Mouse (Mus musculus) embryonic facial prominence, embryonic 12.5 days (tissue): ENCODE measurements around the gene Majin. TPM values are rescaled to one million over a fixed set of nuclear protein-coding genes. Genes with fewer than 3 reads are reported as not detected.

Source experiments
- ATAC-seq: fragments of 200-750 bp; cut with Nextera tagmentation; 2 replicates; pipeline ENCODE4 v1.8.0; 2017; ENCODE audit not compliant: insufficient number of reproducible peaks, insufficient read depth, low FRiP score, low TSS enrichment
- H3K27ac ChIP-seq: fragments of 300-500 bp; sonication (generic); 2 replicates; pipeline ENCODE4 v1.5.1; 2016; ENCODE audit warnings: mild to moderate bottlenecking
- H3K27me3 ChIP-seq: fragments of 300-500 bp; sonication (generic); 2 replicates; pipeline ENCODE4 v1.6.1; 2016; ENCODE audit warnings: mild to moderate bottlenecking, moderate library complexity
- H3K36me3 ChIP-seq: fragments of 300-500 bp; sonication (generic); 2 replicates; pipeline ENCODE4 v1.6.1; 2016; ENCODE audit warnings: mild to moderate bottlenecking
- H3K4me1 ChIP-seq: fragments of 300-500 bp; sonication (generic); 2 replicates; pipeline ENCODE4 v1.6.1; 2016
- H3K4me2 ChIP-seq: fragments of 300-500 bp; sonication (generic); replicated peaks from 2 replicates; pipeline ENCODE4 v1.6.1; 2016; ENCODE audit warnings: mild to moderate bottlenecking, moderate library complexity
- H3K4me3 ChIP-seq: fragments of 300-500 bp; sonication (generic); 2 replicates; pipeline ENCODE4 v1.5.1; 2016; ENCODE audit warnings: mild to moderate bottlenecking
- H3K9ac ChIP-seq: fragments of 300-500 bp; sonication (generic); 2 replicates; pipeline ENCODE4 v1.6.1; 2016; ENCODE audit warnings: mild to moderate bottlenecking, moderate library complexity
- H3K9me3 ChIP-seq: fragments of 300-500 bp; sonication (generic); 2 replicates; pipeline ENCODE4 v1.6.1; 2016; ENCODE audit warnings: mild to moderate bottlenecking, moderate library complexity
- WGBS: fragments of 180-500 bp; shearing (Covaris S2); methylation state at CpG from one replicate; pipeline ENCODE4 v1.1.7; 2016; 5-methylcytosine and 5-hydroxymethylcytosine counted together
- polyA plus RNA-seq: library from polyadenylated mRNA; unstranded; fragments of >200 nt; fragmentation: Nextera tagmentation; extraction: Ambion mirVana; gene quantifications from 2 replicates; pipeline ENCODE4 v1.2.1, GENCODE M21; 2016

The Majin gene
- polyA plus RNA-seq, result not detected in 2 replicates

DNA sequence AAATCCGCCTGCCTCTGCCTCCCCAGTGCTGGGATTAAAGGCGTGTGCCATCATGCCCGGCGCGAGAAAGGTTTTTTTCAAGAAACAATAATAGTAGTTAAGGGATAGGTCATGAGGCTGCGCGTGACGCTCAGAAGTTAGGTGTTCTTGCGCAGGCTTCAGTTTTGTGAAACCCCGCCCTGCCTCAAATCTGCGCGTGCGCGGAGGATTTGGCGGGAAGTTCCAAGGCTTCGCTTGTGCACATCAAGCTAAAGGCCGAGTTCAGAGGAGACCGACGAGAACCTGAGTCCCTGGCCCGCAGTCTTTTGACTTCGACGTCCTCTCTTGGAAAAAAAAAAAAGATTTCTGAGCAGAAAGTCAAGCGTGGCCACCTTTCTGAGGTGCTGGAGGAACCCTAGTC lies at the start of gene Majin:
Majin (plus strand) TSS at position 258 of the 400 bp plus-strand sequence.
- ATAC-seq, result no peak

DNA sequence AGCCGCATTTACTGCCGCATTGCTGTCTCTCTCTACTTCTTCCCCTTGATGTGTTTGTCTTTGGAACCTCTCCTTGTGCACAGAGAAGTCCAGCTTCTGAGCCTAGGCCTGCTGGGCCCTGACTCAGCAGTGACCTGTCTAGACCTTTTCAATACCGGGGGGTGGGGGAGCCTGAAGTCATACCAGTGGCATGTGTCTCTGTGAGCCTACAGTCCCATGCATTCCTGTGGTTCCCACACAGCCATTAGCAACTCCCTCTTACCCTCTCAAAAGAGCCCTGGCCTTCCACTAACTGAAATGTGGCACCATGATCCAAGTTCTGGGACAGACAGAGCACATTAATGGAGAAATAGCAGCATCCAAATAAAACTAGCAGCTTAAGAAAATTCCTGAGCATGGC lies 47.8 kb upstream of the Majin start:
- no peak overlapping the region for H3K9ac ChIP-seq
- ATAC-seq, result no peak

More for the DNA sequence above, at the start of gene Majin:
- no peaks in the 10 kb centered on the region for H3K4me1 ChIP-seq
- no peak within 1 kb of the TSS for H3K9ac ChIP-seq
- H3K27me3 ChIP-seq, result no peaks in the 10 kb centered on the region
- no peak within 1 kb of the TSS for H3K27ac ChIP-seq
- no peak within 1 kb of the TSS for H3K4me2 ChIP-seq
- no peak within 1 kb of the TSS for H3K4me3 ChIP-seq
- WGBS, result 86% methylated on average over 23 of the region's 23 CpGs
- no peaks in the 10 kb centered on the region for H3K36me3 ChIP-seq
- no peaks in the 10 kb centered on the region for H3K9me3 ChIP-seq

DNA sequence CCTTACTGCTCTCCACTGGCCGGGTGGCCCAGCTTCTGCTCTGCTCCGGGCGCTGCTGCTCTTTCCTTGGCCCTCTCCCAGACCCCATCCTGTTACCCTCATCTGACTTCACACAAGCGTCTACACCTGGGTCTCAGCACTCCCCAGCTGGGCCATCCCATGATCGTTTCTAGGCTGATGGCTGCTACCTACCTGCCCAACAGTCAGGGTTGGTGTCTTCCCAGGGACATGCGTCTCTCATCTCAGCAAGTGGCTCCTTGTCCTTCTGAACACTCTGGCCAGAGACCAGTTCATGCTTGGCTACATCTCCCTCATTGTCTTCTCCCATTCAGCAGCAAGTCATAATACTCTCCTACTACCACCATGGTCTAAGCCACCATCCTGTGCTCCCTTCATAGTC lies 44.5 kb upstream of the Majin start:
- WGBS, result 95% methylated on average over 6 of the region's 6 CpGs
- peak overlapping the region; percentile 59 for H3K4me3 ChIP-seq
- ATAC-seq, result no peak

More for the DNA sequence above, 47.8 kb upstream of the Majin start:
- Histone ChIP-seq H3K27ac (no peak overlapping the region), H3K4me3 (no peak overlapping the region), H3K27me3 (no peaks in the 10 kb centered on the region), H3K4me1 (peaks cover 6% of the 10 kb centered on the region; the same call in 1 of the 2 replicates), H3K36me3 (peaks cover 40% of the 10 kb centered on the region), H3K4me2 (no peak overlapping the region), H3K9me3 (no peaks in the 10 kb centered on the region)
- 84% methylated on average over 3 of the region's 3 CpGs for WGBS

DNA sequence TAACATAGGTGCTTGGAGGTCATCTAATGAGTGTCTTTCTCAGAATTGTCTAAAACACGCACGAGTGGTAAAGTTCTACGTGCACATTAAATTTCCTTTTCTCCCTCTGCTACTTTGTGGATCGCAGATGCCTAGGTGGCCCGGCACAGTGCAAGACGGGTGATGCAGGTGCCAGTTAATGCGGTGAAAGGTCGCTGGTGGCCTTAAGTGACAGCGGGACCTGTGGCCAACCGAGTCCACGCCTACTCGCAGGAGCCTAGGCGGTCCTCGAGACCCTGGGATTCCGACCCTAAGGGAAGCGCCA lies 43.9 kb upstream of the Majin start:
- no peaks in the 10 kb centered on the region for H3K9me3 ChIP-seq
- no peaks in the 10 kb centered on the region for H3K27me3 ChIP-seq
- H3K9ac ChIP-seq, result peak overlapping the region; percentile 85
- 7% methylated on average over 16 of the region's 16 CpGs for WGBS
- peak overlapping the region; percentile 67 for H3K4me2 ChIP-seq
- peak; percentile 54; the same call in 1 of the 2 replicates for ATAC-seq
- peak overlapping the region; percentile 97 for H3K27ac ChIP-seq
- peaks cover 6% of the 10 kb centered on the region; the same call in 1 of the 2 replicates for H3K4me1 ChIP-seq
- peak overlapping the region; percentile 59 for H3K4me3 ChIP-seq
- peaks cover 27% of the 10 kb centered on the region for H3K36me3 ChIP-seq

More for the DNA sequence above, 44.5 kb upstream of the Majin start:
- Histone ChIP-seq H3K27ac (no peak overlapping the region), H3K27me3 (no peaks in the 10 kb centered on the region), H3K9ac (peak overlapping the region; percentile 85), H3K36me3 (peaks cover 33% of the 10 kb centered on the region), H3K4me1 (peaks cover 6% of the 10 kb centered on the region; the same call in 1 of the 2 replicates), H3K9me3 (no peaks in the 10 kb centered on the region), H3K4me2 (peak overlapping the region; percentile 67)

DNA sequence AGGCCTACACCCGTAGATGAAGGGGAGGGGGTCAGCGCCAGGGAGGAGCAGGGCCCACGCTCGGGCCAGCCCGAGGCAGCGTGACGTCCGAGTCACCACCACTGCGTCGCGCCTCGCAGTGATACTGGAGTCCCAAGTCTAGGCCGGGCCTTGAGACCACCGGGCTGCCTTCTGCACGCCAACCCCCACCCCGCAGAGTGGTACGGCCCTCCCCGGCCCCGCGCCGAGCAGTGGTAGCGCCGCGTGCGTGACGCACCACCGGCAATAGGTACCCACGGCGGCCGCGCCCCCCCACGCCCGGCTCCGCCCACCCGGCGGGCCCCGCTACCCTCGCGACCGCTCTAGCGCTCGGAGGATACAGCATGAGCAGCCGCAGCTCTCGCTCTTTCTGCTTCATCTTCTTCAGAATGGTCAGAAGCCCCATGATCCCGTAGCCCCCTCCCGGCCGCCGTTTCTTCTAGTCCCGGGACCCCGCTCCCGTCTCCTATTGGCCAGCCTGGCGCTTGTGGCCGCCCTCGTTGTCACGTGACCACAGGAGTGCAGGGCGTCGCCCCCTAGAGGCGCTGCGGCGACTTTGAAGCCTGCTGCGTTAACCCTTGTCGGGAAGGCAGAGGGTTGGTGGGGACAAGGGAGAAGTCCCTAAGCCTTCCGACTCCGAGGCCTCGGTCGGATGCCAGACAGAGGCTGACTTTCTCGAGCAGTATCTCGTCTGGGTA lies 43.4 kb upstream of the Majin start, which contains the start of gene Batf2:
Batf2 (plus strand) TSS at position 306 of the 716 bp plus-strand sequence.
- Histone ChIP-seq H3K27ac (peak within 1 kb of the TSS; percentile 97), H3K4me3 (peak within 1 kb of the TSS; percentile 59), H3K36me3 (peaks cover 22% of the 10 kb centered on the region), H3K4me2 (peak within 1 kb of the TSS; percentile 67), H3K9me3 (no peaks in the 10 kb centered on the region), H3K27me3 (no peaks in the 10 kb centered on the region), H3K4me1 (peaks cover 6% of the 10 kb centered on the region; the same call in 1 of the 2 replicates), H3K9ac (peak within 1 kb of the TSS; percentile 85)
- WGBS, result under 1% methylated on average over 67 of the region's 68 CpGs
- peak; percentile 92 for ATAC-seq

DNA sequence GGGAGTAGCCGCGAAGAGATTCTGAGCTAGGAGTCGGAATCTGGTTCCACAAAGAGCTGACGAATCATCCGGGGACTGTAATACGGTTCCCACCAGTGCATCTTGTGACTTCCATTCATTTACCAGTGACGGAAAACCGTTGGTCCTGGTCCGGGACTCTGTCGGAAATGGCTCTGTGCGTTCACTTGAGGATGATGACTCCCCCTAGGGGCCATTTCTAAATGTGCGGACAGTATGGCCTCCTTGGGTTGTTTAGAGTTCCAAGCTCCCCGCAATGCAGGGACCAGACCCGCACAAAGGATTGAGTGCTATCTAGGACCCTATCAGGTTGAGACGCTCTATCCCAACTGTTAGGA lies 42.8 kb upstream of the Majin start, which contains the start of gene Arl2:
Arl2 (minus strand) TSS at position 155 of the 356 bp plus-strand sequence.
- Histone ChIP-seq H3K36me3 (peaks cover 17% of the 10 kb centered on the region), H3K4me3 (peak within 1 kb of the TSS; percentile 59), H3K9ac (peak within 1 kb of the TSS; percentile 85), H3K9me3 (no peaks in the 10 kb centered on the region), H3K4me2 (peak within 1 kb of the TSS; percentile 67), H3K4me1 (peaks cover 6% of the 10 kb centered on the region; the same call in 1 of the 2 replicates), H3K27me3 (no peaks in the 10 kb centered on the region), H3K27ac (peak within 1 kb of the TSS; percentile 97)
- under 1% methylated on average over 15 of the region's 15 CpGs for WGBS
- peak; percentile 61 for ATAC-seq

DNA sequence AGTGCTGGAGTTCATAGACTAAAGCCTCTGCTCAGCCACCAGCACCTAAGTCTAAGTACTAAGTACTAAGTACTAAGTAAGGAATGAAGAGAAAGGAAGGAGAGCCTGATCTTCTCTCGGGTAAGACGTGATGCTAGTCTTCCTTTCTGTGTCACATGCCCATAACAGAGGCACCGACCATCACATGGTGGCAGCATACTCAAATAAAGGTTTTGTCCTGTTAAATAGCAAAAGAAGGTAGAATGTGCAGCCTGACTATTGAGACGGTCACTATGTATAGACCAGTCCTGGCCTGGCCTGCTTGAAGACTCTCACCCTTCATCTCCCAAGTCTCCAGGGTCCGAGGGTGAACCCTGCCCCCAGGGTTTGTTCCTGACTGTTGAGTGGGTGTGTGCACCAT lies 39.3 kb upstream of the Majin start:
- Histone ChIP-seq H3K36me3 (no peaks in the 10 kb centered on the region), H3K4me2 (no peak overlapping the region), H3K9me3 (no peaks in the 10 kb centered on the region), H3K27me3 (no peaks in the 10 kb centered on the region), H3K4me3 (no peak overlapping the region), H3K9ac (no peak overlapping the region), H3K27ac (no peak overlapping the region), H3K4me1 (peaks cover 4% of the 10 kb centered on the region; the same call in 1 of the 2 replicates)
- ATAC-seq, result no peak
- WGBS, result 76% methylated on average over 5 of the region's 5 CpGs

DNA sequence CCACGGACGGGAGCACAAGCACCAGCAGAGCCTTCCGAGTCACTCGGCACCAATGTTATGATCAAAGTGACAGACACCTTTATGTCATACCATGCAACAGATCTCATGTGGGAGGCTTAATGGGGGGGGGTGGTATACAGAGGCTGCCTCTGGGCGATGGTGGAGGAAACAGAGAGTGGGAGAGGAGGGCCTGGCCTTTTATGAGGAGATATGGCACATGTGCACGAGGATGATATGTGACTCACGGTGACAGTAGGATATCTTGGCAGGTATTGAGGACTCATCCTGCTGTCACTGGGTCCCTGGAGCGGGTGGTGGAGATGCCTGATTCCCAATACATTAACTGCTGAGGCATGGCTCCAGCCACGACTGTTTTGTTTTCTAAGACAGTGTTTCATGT lies 29.0 kb upstream of the Majin start:
- H3K36me3 ChIP-seq, result no peaks in the 10 kb centered on the region
- WGBS, result 81% methylated on average over 9 of the region's 9 CpGs
- no peak overlapping the region for H3K9ac ChIP-seq
- ATAC-seq, result no peak
- H3K4me3 ChIP-seq, result no peak overlapping the region
- 0 out of 2 replicates have a peak, but pooled peaks cover 3% of the 10 kb centered on the region for H3K27me3 ChIP-seq
- H3K4me2 ChIP-seq, result no peak overlapping the region
- no peaks in the 10 kb centered on the region for H3K9me3 ChIP-seq
- no peaks in the 10 kb centered on the region for H3K4me1 ChIP-seq
- no peak overlapping the region for H3K27ac ChIP-seq

DNA sequence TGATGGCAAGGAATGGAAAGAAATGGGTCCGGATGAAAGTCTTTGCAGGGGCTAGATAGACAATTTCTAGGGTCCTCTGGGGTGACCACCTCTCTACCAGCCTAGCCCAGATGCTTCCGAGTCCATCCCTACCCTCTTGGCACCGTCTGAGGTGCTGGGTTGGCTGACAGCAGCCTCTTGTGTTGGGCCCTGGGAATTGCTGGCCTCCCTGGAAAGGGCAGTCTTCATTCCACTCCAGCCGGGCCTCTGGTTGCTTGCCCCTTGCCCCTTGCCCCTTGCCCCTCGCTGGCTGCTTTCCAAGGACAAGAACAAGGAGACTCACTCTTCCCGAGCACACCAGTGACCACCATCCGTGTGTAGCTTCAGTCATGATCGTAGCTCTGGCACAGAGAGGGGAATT lies 27.8 kb upstream of the Majin start:
- Histone ChIP-seq H3K27me3 (0 out of 2 replicates have a peak, but pooled peaks cover 3% of the 10 kb centered on the region), H3K36me3 (no peaks in the 10 kb centered on the region), H3K4me1 (no peaks in the 10 kb centered on the region), H3K9me3 (no peaks in the 10 kb centered on the region), H3K4me3 (no peak overlapping the region), H3K4me2 (no peak overlapping the region), H3K27ac (no peak overlapping the region), H3K9ac (no peak overlapping the region)
- ATAC-seq, result no peak
- WGBS, result 56% methylated on average over 8 of the region's 8 CpGs

DNA sequence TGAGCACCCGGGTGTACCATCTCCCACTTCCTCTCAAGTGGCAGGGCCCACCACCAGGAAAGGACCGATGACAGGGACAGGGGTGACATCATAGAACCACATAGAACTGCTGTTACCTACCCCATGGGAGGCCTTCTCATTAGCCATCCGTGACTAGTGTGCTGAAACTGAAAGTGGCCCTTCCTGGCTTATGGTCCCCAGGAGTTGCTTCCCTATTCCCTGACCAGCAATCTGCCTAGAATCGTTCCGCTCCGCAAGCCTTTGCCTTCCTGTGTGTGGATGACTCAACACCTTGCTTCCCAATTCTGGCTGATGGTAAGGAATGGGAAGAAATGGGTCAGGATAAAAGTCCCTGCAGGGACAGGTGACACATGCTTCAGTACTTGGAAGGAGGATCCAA lies 27.0 kb upstream of the Majin start:
- H3K9ac ChIP-seq, result no peak overlapping the region
- ATAC-seq, result no peak

DNA sequence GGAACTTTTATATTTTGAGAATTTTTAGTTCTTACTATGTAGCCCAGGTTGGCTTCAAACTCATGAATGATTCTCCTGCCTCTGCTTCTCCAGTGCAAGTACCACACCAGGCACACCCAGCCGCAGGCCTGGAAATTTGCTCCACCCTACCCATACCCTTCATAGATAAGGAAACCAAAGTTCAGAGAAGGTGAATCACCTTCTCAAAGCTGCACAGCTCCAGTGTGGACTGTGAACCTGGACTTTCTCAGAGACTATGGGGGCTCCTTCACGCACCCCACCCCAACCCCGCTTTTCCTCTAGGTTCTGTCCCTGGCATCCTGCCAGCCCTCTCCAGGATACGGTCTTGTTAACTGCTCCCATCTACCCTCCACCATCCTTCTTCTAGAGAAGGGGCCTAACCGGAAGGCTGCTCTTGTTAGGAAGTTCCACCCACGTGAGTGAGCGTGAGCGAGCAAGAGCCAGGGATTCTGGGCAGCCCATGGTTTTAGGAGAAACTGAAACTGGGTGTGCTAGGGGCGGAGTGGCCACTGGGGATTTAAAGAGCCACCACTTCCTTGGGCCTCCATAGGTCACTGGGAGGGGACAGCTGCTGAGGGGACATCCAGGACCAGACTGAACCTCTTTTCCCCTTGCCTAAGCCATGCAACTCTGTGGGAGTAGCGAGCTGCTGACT lies 20.2 kb upstream of the Majin start:
- 71% methylated on average over 10 of the region's 10 CpGs for WGBS
- Histone ChIP-seq H3K27me3 (no peaks in the 10 kb centered on the region), H3K4me3 (no peak overlapping the region), H3K9me3 (no peaks in the 10 kb centered on the region), H3K36me3 (no peaks in the 10 kb centered on the region), H3K9ac (no peak overlapping the region), H3K4me1 (no peaks in the 10 kb centered on the region), H3K4me2 (no peak overlapping the region), H3K27ac (no peak overlapping the region)
- no peak for ATAC-seq

More for the DNA sequence above, 27.0 kb upstream of the Majin start:
- Histone ChIP-seq H3K4me2 (no peak overlapping the region), H3K4me3 (no peak overlapping the region), H3K27ac (no peak overlapping the region), H3K36me3 (no peaks in the 10 kb centered on the region), H3K27me3 (no peaks in the 10 kb centered on the region), H3K9me3 (no peaks in the 10 kb centered on the region), H3K4me1 (no peaks in the 10 kb centered on the region)
- 74% methylated on average over 6 of the region's 6 CpGs for WGBS

DNA sequence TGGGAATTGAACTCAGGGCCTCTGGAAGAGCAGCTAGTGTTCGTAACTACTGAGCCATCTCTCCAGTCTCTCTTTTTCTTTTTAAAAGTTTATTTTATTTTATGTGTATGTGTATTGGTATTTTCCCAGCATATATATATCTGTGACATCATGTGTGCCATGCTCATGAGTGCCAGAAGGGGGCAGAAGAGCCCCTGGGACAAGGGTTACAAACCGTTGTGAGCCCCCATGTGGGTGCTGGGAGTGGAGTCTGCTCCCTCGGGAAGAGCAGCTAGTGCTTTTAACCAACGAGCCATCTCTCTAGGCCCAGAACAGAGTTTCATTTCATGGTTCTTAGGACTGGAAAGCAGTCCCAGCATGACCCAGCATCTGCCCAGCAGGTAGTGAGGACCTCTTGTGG lies 17.4 kb upstream of the Majin start:
- Histone ChIP-seq H3K4me3 (no peak overlapping the region), H3K9me3 (no peaks in the 10 kb centered on the region), H3K4me1 (no peaks in the 10 kb centered on the region), H3K27me3 (no peaks in the 10 kb centered on the region), H3K27ac (no peak overlapping the region), H3K4me2 (no peak overlapping the region), H3K36me3 (no peaks in the 10 kb centered on the region), H3K9ac (no peak overlapping the region)
- 74% methylated on average over 4 of the region's 4 CpGs for WGBS
- ATAC-seq, result no peak
